ENCODE assay signal across 12 mouse cellular contexts in genomic region chr2:28521571-28522151, GRCm38 (mm10). TPM values are rescaled to one million over a fixed set of nuclear protein-coding genes. Genes with fewer than 3 reads are reported as not detected.
DNase-seq lines count a peak whose midpoint lies in the region; ATAC-seq lines count a peak whose summit lies in the region.
"Had no signal": no experiment of that assay in that cellular context is flagged by ENCODE, and none has a peak within 500 bp of the region (broad histone marks: within the 10 kb centered on the region; RNA-seq: fewer than 3 reads in every experiment).

No protein-coding gene starts in this region.

- no peak overlapping the region for H3K9ac ChIP-seq in hindbrain, embryonic 14.5 days
- no peak overlapping the region for H3K9ac ChIP-seq in hindbrain, embryonic 12.5 days

- intact Hi-C loops in left cerebral cortex, postnatal 25 days (cut with DNase I) = no loop called here

- H3K4me1 ChIP-seq in hindbrain, embryonic 14.5 days (replicated peaks; ENCODE audit: control insufficient read depth, insufficient read depth, low read length) = peaks cover 69% of the 10 kb centered on the region
- H3K4me1 ChIP-seq in hindbrain, embryonic 12.5 days = peaks cover 80% of the 10 kb centered on the region

- no peak for ATAC-seq in hindbrain, embryonic 14.5 days (ENCODE audit: low FRiP score)
- no peak for ATAC-seq in hindbrain, embryonic 12.5 days (ENCODE audit: low FRiP score)

- WGBS in hindbrain, embryonic 14.5 days = 83% methylated on average over 6 of the region's 6 CpGs
- 84% methylated on average over 6 of the region's 6 CpGs for WGBS in hindbrain, embryonic 12.5 days

- H3K4me2 ChIP-seq in hindbrain, embryonic 14.5 days (replicated peaks) = no peak overlapping the region
- no peak overlapping the region for H3K4me2 ChIP-seq in hindbrain, embryonic 12.5 days (replicated peaks)

- H3K27ac ChIP-seq in hindbrain, embryonic 14.5 days = 0 out of 2 replicates have a peak overlapping the region, but pooled peaks have one; percentile 14
- H3K27ac ChIP-seq in hindbrain, embryonic 12.5 days = no peak overlapping the region
- H3K27ac ChIP-seq: macrophage had no signal

- no peaks in the 10 kb centered on the region for H3K9me3 ChIP-seq in hindbrain, embryonic 14.5 days (ENCODE audit: control insufficient read depth, low read length)
- H3K9me3 ChIP-seq in hindbrain, embryonic 12.5 days (replicated peaks) = no peaks in the 10 kb centered on the region
- H3K9me3 ChIP-seq: G1E had no signal

- no peak for DNase-seq in hindbrain, embryonic 14.5 days (ENCODE audit: low spot score)
- peak; percentile 95 for DNase-seq in brain, adult 2 months (ENCODE audit: low read depth, low spot score)
- peak; percentile 54 to 65 for DNase-seq in cerebellum, postnatal 14 days
- peak; percentile 66 to 80 for DNase-seq in left cerebral cortex, postnatal 25 days (ENCODE audit: low spot score in 2 of 2)
- no peak for DNase-seq in retina, embryonic 14.5 days (ENCODE audit: low spot score)
- DNase-seq in spleen, postnatal 14 days (ENCODE audit: low spot score in 2 of 2) = no peak
- DNase-seq in lung, postnatal 36 days = no peak

- H3K36me3 ChIP-seq in hindbrain, embryonic 14.5 days (replicated peaks; ENCODE audit: control insufficient read depth, insufficient read depth) = peaks cover 16% of the 10 kb centered on the region
- H3K36me3 ChIP-seq in hindbrain, embryonic 12.5 days = peaks cover 5% of the 10 kb centered on the region
- H3K36me3 ChIP-seq: G1E had no signal

- no peak overlapping the region for H3K4me3 ChIP-seq in hindbrain, embryonic 14.5 days (replicated peaks; ENCODE audit: low read length)
- no peak overlapping the region for H3K4me3 ChIP-seq in hindbrain, embryonic 12.5 days

- no peaks in the 10 kb centered on the region for H3K27me3 ChIP-seq in hindbrain, embryonic 14.5 days (ENCODE audit: control insufficient read depth, insufficient read depth, low read length)
- no peaks in the 10 kb centered on the region for H3K27me3 ChIP-seq in hindbrain, embryonic 12.5 days

RNA-seq across cellular contexts. Expression of gene Ralgds, which starts 8.7 kb away (rescaled TPM):
- 92.9 and 95.5 TPM in 2 replicates for polyA plus RNA-seq in hindbrain, embryonic 14.5 days (2014; fragmentation: Nextera tagmentation; extraction: Ambion mirVana)
- 96.7 and 108 TPM in 2 replicates for polyA plus RNA-seq in hindbrain, embryonic 12.5 days (2016; fragmentation: Nextera tagmentation; extraction: Ambion mirVana)
- total RNA-seq in left cerebral cortex, postnatal 25 days (2021) = 10 to 100 TPM; 86.4 to 92.7 TPM

RNA-seq across cellular contexts. Expression of gene Gm10134, which starts 15.8 kb away (rescaled TPM):
- polyA plus RNA-seq in hindbrain, embryonic 14.5 days (2014; fragmentation: Nextera tagmentation; extraction: Ambion mirVana) = 0.90 and 2.9 TPM in 2 replicates
- 1.8 and 2.8 TPM in 2 replicates for polyA plus RNA-seq in hindbrain, embryonic 12.5 days (2016; fragmentation: Nextera tagmentation; extraction: Ambion mirVana)
- 1 to 10 TPM; 1.1 to 1.2 TPM for total RNA-seq in left cerebral cortex, postnatal 25 days (2021)
- total RNA-seq: G1E had no signal
- polyA plus RNA-seq: G1E had no signal

RNA-seq across cellular contexts. Expression of gene Gbgt1, which starts 25.0 kb away (rescaled TPM):
- 1.3 and 1.7 TPM in 2 replicates for polyA plus RNA-seq in hindbrain, embryonic 14.5 days (2014; fragmentation: Nextera tagmentation; extraction: Ambion mirVana)
- 0.67 and 0.72 TPM in 2 replicates for polyA plus RNA-seq in hindbrain, embryonic 12.5 days (2016; fragmentation: Nextera tagmentation; extraction: Ambion mirVana)
- total RNA-seq in left cerebral cortex, postnatal 25 days (2021) = 1 to 10 TPM; 2.5 to 2.7 TPM
- total RNA-seq: G1E had no signal
- polyA plus RNA-seq: G1E; heart, postnatal 0 days had no signal

RNA-seq across cellular contexts. Expression of gene Cel, which starts 41.5 kb away (rescaled TPM):
- polyA plus RNA-seq in hindbrain, embryonic 14.5 days (2014; fragmentation: Nextera tagmentation; extraction: Ambion mirVana) = not detected in 2 replicates
- polyA plus RNA-seq in hindbrain, embryonic 12.5 days (2016; fragmentation: Nextera tagmentation; extraction: Ambion mirVana) = not detected in 2 replicates
- total RNA-seq in left cerebral cortex, postnatal 25 days (2021) = not detected
- total RNA-seq: G1E; layer of hippocampus, adult 18-20 months had no signal
- polyA plus RNA-seq: G1E; heart, postnatal 0 days; macrophage had no signal

RNA-seq across cellular contexts. Expression of gene Mrps2, which starts 53.8 kb away (rescaled TPM):
- 49.3 and 51.8 TPM in 2 replicates for polyA plus RNA-seq in hindbrain, embryonic 14.5 days (2014; fragmentation: Nextera tagmentation; extraction: Ambion mirVana)
- polyA plus RNA-seq in hindbrain, embryonic 12.5 days (2016; fragmentation: Nextera tagmentation; extraction: Ambion mirVana) = 52.5 and 54.3 TPM in 2 replicates
- total RNA-seq in left cerebral cortex, postnatal 25 days (2021) = 10 to 100 TPM; 39.1 to 41.1 TPM

Comparison
In these comparisons a context has a peak if more than half of its experiments do, and no peak if none do; other contexts are left out.
1. DNase-seq: peak in brain, adult 2 months (single experiment), cerebellum, postnatal 14 days (2 of 2) and left cerebral cortex, postnatal 25 days (2 of 2); none in hindbrain, embryonic 14.5 days (single experiment), retina, embryonic 14.5 days (single experiment), spleen, postnatal 14 days (0 of 2) and lung, postnatal 36 days (single experiment).